Mouse (Mus musculus): ENCODE data around the gene Pcmt1. TPM values are rescaled to one million over a fixed set of nuclear protein-coding genes. Genes with fewer than 3 reads are reported as not detected.
"Not testable (repeated sequence)": the region's sequence is repeated elsewhere in the genome, so short reads cannot be mapped to it uniquely, and the experiment has no call there.

Gene Pcmt1
- polyA plus RNA-seq, 1 experiment from 2014 or later, result 131 TPM

DNA sequence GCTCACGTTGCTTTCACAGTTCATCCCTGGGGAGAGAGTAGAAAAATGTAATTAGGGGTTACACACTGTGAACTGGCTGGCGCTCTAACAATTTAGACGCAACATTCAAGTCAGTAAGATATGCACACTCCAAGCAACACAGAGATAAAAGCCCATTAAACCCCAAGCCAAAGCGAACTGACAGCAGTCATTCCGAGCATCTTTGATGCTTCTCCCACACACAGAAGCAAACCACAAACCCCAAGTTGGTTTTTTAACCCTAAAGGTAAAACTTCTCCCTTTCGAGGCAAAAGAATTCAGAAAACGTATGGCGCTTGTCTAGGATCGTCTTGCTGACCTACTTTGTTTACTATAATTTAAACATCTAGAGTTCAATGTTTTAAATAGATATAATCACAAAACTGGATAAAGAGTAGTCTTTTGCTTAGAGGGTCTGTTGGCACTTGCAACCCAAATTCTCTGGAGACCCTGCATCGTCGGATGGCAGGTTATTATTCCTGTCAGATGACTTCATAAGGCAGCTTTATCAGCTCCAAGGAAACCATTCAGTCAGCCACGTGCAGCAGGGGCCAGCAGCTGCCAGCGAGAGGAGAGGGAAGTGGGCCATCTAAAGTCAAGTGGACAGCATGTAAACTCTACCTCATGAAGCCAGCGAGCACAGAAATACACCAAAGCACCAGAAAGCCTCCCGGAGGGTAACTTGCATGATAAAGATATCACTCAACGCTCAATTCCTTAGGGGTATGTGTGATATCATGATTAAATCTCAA lies 49.8 kb downstream of the Pcmt1 start:
- Histone ChIP-seq H3K9ac (replicated peaks; ENCODE audit: low read length) (no peak overlapping the region), H3K36me3 (replicated peaks; ENCODE audit: control insufficient read depth, insufficient read depth, low read depth, low read length) (no peaks in the 10 kb centered on the region), H3K27me3 (ENCODE audit: control insufficient read depth, insufficient read depth, low read length) (no peaks in the 10 kb centered on the region), H3K9me3 (replicated peaks; ENCODE audit: control insufficient read depth, low read length) (no peaks in the 10 kb centered on the region), H3K27ac (replicated peaks; ENCODE audit: low read depth, low read length) (no peak overlapping the region), H3K4me3 (ENCODE audit: low read depth, low read length) (no peak overlapping the region), H3K4me2 (ENCODE audit: low read depth, low read length) (no peak overlapping the region), H3K4me1 (ENCODE audit: control insufficient read depth, insufficient read depth, low read length) (no peaks in the 10 kb centered on the region)
- no peak for ATAC-seq (replicated peaks; ENCODE audit: insufficient number of reproducible peaks, low FRiP score, low TSS enrichment, low read depth)
- WGBS, result 83% methylated on average over 16 of the region's 16 CpGs
- DNase-seq (ENCODE audit: low spot score), result no peak

DNA sequence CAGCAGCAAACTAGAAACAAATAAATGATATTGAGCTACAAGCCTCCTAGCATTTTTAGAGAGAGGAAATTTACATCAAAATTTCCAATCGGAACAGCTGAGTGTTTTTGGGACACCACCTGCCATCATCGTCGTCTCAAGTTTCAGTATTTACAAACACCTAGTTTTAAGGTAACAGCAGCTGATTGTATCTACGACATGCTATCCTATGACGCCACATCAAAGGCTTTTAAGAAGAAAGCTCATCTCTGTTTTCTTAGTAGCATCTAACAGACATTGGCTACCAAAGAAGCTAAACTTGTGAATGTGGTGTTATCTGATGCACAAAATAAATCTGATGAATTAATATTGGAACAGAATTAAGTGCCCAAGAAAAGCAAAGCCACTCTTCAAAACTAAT lies 50.6 kb downstream of the Pcmt1 start:
- Histone ChIP-seq H3K27ac (replicated peaks; ENCODE audit: low read depth, low read length) (no peak overlapping the region), H3K4me2 (ENCODE audit: low read depth, low read length) (no peak overlapping the region), H3K4me1 (ENCODE audit: control insufficient read depth, insufficient read depth, low read length) (no peaks in the 10 kb centered on the region), H3K36me3 (replicated peaks; ENCODE audit: control insufficient read depth, insufficient read depth, low read depth, low read length) (no peaks in the 10 kb centered on the region), H3K4me3 (ENCODE audit: low read depth, low read length) (no peak overlapping the region), H3K9me3 (replicated peaks; ENCODE audit: control insufficient read depth, low read length) (no peaks in the 10 kb centered on the region), H3K27me3 (ENCODE audit: control insufficient read depth, insufficient read depth, low read length) (no peaks in the 10 kb centered on the region), H3K9ac (replicated peaks; ENCODE audit: low read length) (no peak overlapping the region)
- no peak for ATAC-seq (replicated peaks; ENCODE audit: insufficient number of reproducible peaks, low FRiP score, low TSS enrichment, low read depth)
- WGBS, result 89% methylated on average over 5 of the region's 5 CpGs
- DNase-seq (ENCODE audit: low spot score), result no peak

GRCm38 (mm10) chr10:7629092-7629491 lies 51.8 kb downstream of the Pcmt1 start:
- H3K4me2 ChIP-seq (ENCODE audit: low read depth, low read length), result no peak overlapping the region
- no peaks in the 10 kb centered on the region for H3K9me3 ChIP-seq (replicated peaks; ENCODE audit: control insufficient read depth, low read length)
- WGBS, result 93% methylated on average over 4 of the region's 4 CpGs
- ATAC-seq (replicated peaks; ENCODE audit: insufficient number of reproducible peaks, low FRiP score, low TSS enrichment, low read depth) (no peak), DNase-seq (ENCODE audit: low spot score) (no peak)
- H3K27me3 ChIP-seq (ENCODE audit: control insufficient read depth, insufficient read depth, low read length), result no peaks in the 10 kb centered on the region
- H3K4me3 ChIP-seq (ENCODE audit: low read depth, low read length), result no peak overlapping the region
- H3K4me1 ChIP-seq (ENCODE audit: control insufficient read depth, insufficient read depth, low read length), result no peaks in the 10 kb centered on the region
- H3K9ac ChIP-seq (replicated peaks; ENCODE audit: low read length), result no peak overlapping the region
- no peak overlapping the region for H3K27ac ChIP-seq (replicated peaks; ENCODE audit: low read depth, low read length)
- no peaks in the 10 kb centered on the region for H3K36me3 ChIP-seq (replicated peaks; ENCODE audit: control insufficient read depth, insufficient read depth, low read depth, low read length)

DNA sequence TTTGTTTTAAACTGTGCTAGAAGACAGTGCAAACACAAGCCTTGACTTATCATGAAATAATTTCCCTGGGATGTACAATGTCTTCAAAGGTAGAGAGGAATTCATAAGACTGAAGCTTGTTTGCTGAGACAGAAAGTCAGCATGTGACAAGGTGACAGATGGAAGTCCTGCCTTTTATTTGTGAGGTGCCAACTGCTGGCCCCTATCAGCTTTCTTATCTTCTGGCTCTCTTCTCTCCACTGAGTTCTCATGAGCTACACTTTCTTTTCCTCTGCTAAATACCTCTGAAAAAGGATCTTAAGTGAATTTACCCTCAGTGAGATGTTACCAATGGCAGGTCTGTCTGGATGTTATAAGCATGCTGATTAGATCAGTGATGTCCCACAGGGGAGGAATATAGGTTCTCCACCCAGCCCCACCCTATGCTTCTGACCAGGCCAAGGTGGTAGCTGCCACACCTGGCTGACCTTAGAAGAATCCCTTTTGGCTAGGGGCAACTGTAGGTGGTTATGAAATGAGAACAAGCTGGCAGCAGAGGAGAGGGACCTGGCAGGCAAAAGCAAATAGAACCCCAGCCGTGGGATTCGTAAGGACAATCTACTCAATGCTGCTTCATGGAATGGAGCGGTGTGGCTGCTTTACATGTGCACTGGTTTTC lies 56.9 kb downstream of the Pcmt1 start:
- no peaks in the 10 kb centered on the region for H3K9me3 ChIP-seq (replicated peaks; ENCODE audit: control insufficient read depth, low read length)
- DNase-seq (ENCODE audit: low spot score) (no peak), ATAC-seq (replicated peaks; ENCODE audit: insufficient number of reproducible peaks, low FRiP score, low TSS enrichment, low read depth) (no peak)
- H3K4me2 ChIP-seq (ENCODE audit: low read depth, low read length), result no peak overlapping the region
- 90% methylated on average over 3 of the region's 3 CpGs for WGBS
- no peaks in the 10 kb centered on the region for H3K36me3 ChIP-seq (replicated peaks; ENCODE audit: control insufficient read depth, insufficient read depth, low read depth, low read length)
- no peak overlapping the region for H3K27ac ChIP-seq (replicated peaks; ENCODE audit: low read depth, low read length)
- H3K4me1 ChIP-seq (ENCODE audit: control insufficient read depth, insufficient read depth, low read length), result no peaks in the 10 kb centered on the region
- H3K27me3 ChIP-seq (ENCODE audit: control insufficient read depth, insufficient read depth, low read length), result no peaks in the 10 kb centered on the region
- H3K9ac ChIP-seq (replicated peaks; ENCODE audit: low read length), result no peak overlapping the region
- no peak overlapping the region for H3K4me3 ChIP-seq (ENCODE audit: low read depth, low read length)

GRCm38 (mm10) chr10:7622378-7622777 lies 58.6 kb downstream of the Pcmt1 start:
- Histone ChIP-seq H3K36me3 (replicated peaks; ENCODE audit: control insufficient read depth, insufficient read depth, low read depth, low read length) (no peaks in the 10 kb centered on the region), H3K9ac (replicated peaks; ENCODE audit: low read length) (no peak overlapping the region), H3K4me2 (ENCODE audit: low read depth, low read length) (no peak overlapping the region), H3K27me3 (ENCODE audit: control insufficient read depth, insufficient read depth, low read length) (no peaks in the 10 kb centered on the region), H3K9me3 (replicated peaks; ENCODE audit: control insufficient read depth, low read length) (no peaks in the 10 kb centered on the region), H3K4me3 (ENCODE audit: low read depth, low read length) (no peak overlapping the region), H3K27ac (replicated peaks; ENCODE audit: low read depth, low read length) (no peak overlapping the region), H3K4me1 (ENCODE audit: control insufficient read depth, insufficient read depth, low read length) (no peaks in the 10 kb centered on the region)
- 95% methylated on average over 3 of the region's 3 CpGs for WGBS
- no peak for ATAC-seq (replicated peaks; ENCODE audit: insufficient number of reproducible peaks, low FRiP score, low TSS enrichment, low read depth)
- no peak for DNase-seq (ENCODE audit: low spot score)

GRCm38 (mm10) chr10:7620723-7621122 lies 60.2 kb downstream of the Pcmt1 start:
- H3K9ac ChIP-seq (replicated peaks; ENCODE audit: low read length), result no peak overlapping the region
- H3K27ac ChIP-seq (replicated peaks; ENCODE audit: low read depth, low read length), result no peak overlapping the region
- ATAC-seq (replicated peaks; ENCODE audit: insufficient number of reproducible peaks, low FRiP score, low TSS enrichment, low read depth) (no peak), DNase-seq (ENCODE audit: low spot score) (no peak)
- H3K4me1 ChIP-seq (ENCODE audit: control insufficient read depth, insufficient read depth, low read length), result no peaks in the 10 kb centered on the region
- H3K36me3 ChIP-seq (replicated peaks; ENCODE audit: control insufficient read depth, insufficient read depth, low read depth, low read length), result no peaks in the 10 kb centered on the region
- no peaks in the 10 kb centered on the region for H3K9me3 ChIP-seq (replicated peaks; ENCODE audit: control insufficient read depth, low read length)
- no peak overlapping the region for H3K4me3 ChIP-seq (ENCODE audit: low read depth, low read length)
- H3K4me2 ChIP-seq (ENCODE audit: low read depth, low read length), result no peak overlapping the region
- WGBS, result 61% methylated on average over 5 of the region's 5 CpGs
- no peaks in the 10 kb centered on the region for H3K27me3 ChIP-seq (ENCODE audit: control insufficient read depth, insufficient read depth, low read length)

GRCm38 (mm10) chr10:7619821-7620241 lies 61.1 kb downstream of the Pcmt1 start:
- Histone ChIP-seq H3K9ac (replicated peaks; ENCODE audit: low read length) (no peak overlapping the region), H3K9me3 (replicated peaks; ENCODE audit: control insufficient read depth, low read length) (no peaks in the 10 kb centered on the region), H3K27me3 (ENCODE audit: control insufficient read depth, insufficient read depth, low read length) (no peaks in the 10 kb centered on the region), H3K4me3 (ENCODE audit: low read depth, low read length) (no peak overlapping the region), H3K4me2 (ENCODE audit: low read depth, low read length) (no peak overlapping the region), H3K4me1 (ENCODE audit: control insufficient read depth, insufficient read depth, low read length) (no peaks in the 10 kb centered on the region), H3K36me3 (replicated peaks; ENCODE audit: control insufficient read depth, insufficient read depth, low read depth, low read length) (no peaks in the 10 kb centered on the region), H3K27ac (replicated peaks; ENCODE audit: low read depth, low read length) (no peak overlapping the region)
- DNase-seq (ENCODE audit: low spot score) (no peak), ATAC-seq (replicated peaks; ENCODE audit: insufficient number of reproducible peaks, low FRiP score, low TSS enrichment, low read depth) (peak; percentile 39; the same call in 1 of the 2 replicates)
- 95% methylated on average over 4 of the region's 5 CpGs for WGBS

DNA sequence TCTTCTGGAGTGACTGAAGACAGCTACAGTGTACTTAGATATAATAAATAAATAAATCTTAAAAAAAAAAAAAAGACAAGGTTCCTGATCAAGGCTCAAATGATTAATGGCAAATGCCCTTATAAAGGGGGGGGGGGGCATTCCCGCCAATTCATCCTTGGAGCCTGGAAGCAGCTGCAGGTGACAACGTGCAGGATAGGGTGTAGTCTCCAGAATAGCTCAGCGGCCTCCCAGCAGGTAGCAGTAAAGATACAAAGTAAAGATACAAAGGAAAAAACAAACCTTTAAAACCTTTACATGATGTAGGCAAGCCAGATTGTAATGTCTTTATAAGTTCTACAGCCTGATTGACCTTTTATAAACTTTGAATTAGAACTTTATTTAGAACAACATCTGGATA lies 63.4 kb downstream of the Pcmt1 start:
- not testable (repeated sequence) for ATAC-seq (replicated peaks; ENCODE audit: insufficient number of reproducible peaks, low FRiP score, low TSS enrichment, low read depth); H3K9ac ChIP-seq (replicated peaks; ENCODE audit: low read length); H3K9me3 ChIP-seq (replicated peaks; ENCODE audit: control insufficient read depth, low read length); H3K27me3 ChIP-seq (ENCODE audit: control insufficient read depth, insufficient read depth, low read length); H3K4me2 ChIP-seq (ENCODE audit: low read depth, low read length); H3K4me3 ChIP-seq (ENCODE audit: low read depth, low read length); H3K27ac ChIP-seq (replicated peaks; ENCODE audit: low read depth, low read length); H3K4me1 ChIP-seq (ENCODE audit: control insufficient read depth, insufficient read depth, low read length); H3K36me3 ChIP-seq (replicated peaks; ENCODE audit: control insufficient read depth, insufficient read depth, low read depth, low read length); DNase-seq (ENCODE audit: low spot score)
- WGBS, result 29% methylated on average over 3 of the region's 3 CpGs

All from embryonic facial prominence, embryonic 11.5 days (tissue).